Mouse (Mus musculus) subcutaneous adipose tissue, adult 2 months (tissue): Measurements from ENCODE around the gene Olfr1415. TPM values are rescaled to one million over a fixed set of nuclear protein-coding genes. Genes with fewer than 3 reads are reported as not detected.

Experiments used
- polyA plus RNA-seq: library from polyadenylated mRNA; depleted of rRNA; stranded (reverse); fragments of >200 nt; gene quantifications from 2 replicates; pipeline ENCODE4 v1.2.3, GENCODE M21; 2012; ENCODE audit warnings: low replicate concordance; rRNA removed

The Olfr1415 gene
- polyA plus RNA-seq, result not detected in 2 replicates

GRCm38 (mm10) chr1:92496001-92496400 is at the start of gene Olfr1415:
Gene Olfr1415, minus strand, starts transcription at chr1:92496101.

GRCm38 (mm10) chr1:92518561-92518960 is 22.7 kb upstream of the Olfr1415 start, which contains the start of gene Olfr1414:
Gene Olfr1414, minus strand, starts transcription at chr1:92518661.

GRCm38 (mm10) chr1:92485013-92485412 is 10.9 kb downstream of the Olfr1415 start, which contains the start of gene Olfr1416:
Gene Olfr1416, minus strand, starts transcription at chr1:92485113.

GRCm38 (mm10) chr1:92473165-92474041 is 22.5 kb downstream of the Olfr1415 start, which contains the start of gene Ndufa10:
Gene Ndufa10, minus strand, starts transcription at chr1:92473860.

Other genes starting within 250 kb of the Olfr1415 start
- gene Ndufa10, start 22.2 kb downstream of the Olfr1415 start, polyA plus RNA-seq, result 163 and 250 TPM in 2 replicates
- not detected in 2 replicates for gene Olfr1416, start 11.0 kb downstream of the Olfr1415 start, polyA plus RNA-seq
- gene Olfr1414, start 22.6 kb upstream of the Olfr1415 start, polyA plus RNA-seq, result not detected in 2 replicates
- gene Olfr1413, start 75.2 kb upstream of the Olfr1415 start, polyA plus RNA-seq, result not detected in 2 replicates
- not detected in 2 replicates for gene Olfr1412, start 89.7 kb upstream of the Olfr1415 start, polyA plus RNA-seq
- gene Olfr1411, start 98.3 kb upstream of the Olfr1415 start, polyA plus RNA-seq, result not detected in 2 replicates
- not detected in 2 replicates for gene Olfr1410, start 109.7 kb upstream of the Olfr1415 start, polyA plus RNA-seq
- gene Olfr12, start 121.7 kb upstream of the Olfr1415 start, polyA plus RNA-seq, result not detected in 2 replicates
- gene Cops9, start 145.9 kb upstream of the Olfr1415 start, polyA plus RNA-seq, result 136 and 172 TPM in 2 replicates
- gene Otos, start 152.7 kb upstream of the Olfr1415 start, polyA plus RNA-seq, result 0.73 and 0.96 TPM in 2 replicates